Mouse (Mus musculus) liver, embryonic 12.5 days (tissue): ENCODE data around the gene Ube2o. TPM values are rescaled to one million over a fixed set of nuclear protein-coding genes. Genes with fewer than 3 reads are reported as not detected.

Experiments used
- ATAC-seq: fragments of 200-750 bp; cut with Nextera tagmentation; 2 replicates; pipeline ENCODE4 v1.8.0; 2017; ENCODE audit warnings: moderate number of reproducible peaks, mild to moderate bottlenecking, moderate library complexity
- H3K27ac ChIP-seq: fragments of 300-500 bp; sonication (generic); 2 replicates; pipeline ENCODE4 v1.5.1; 2016; ENCODE audit warnings: mild to moderate bottlenecking
- H3K27me3 ChIP-seq: fragments of 300-500 bp; sonication (generic); replicated peaks from 2 replicates; pipeline ENCODE4 v1.6.1; 2016; ENCODE audit warnings: mild to moderate bottlenecking, moderate library complexity
- H3K36me3 ChIP-seq: fragments of 300-500 bp; sonication (generic); 2 replicates; pipeline ENCODE4 v1.6.1; 2016; ENCODE audit warnings: mild to moderate bottlenecking, moderate library complexity
- H3K4me1 ChIP-seq: fragments of 300-500 bp; sonication (generic); 2 replicates; pipeline ENCODE4 v1.6.1; 2016
- H3K4me2 ChIP-seq: fragments of 300-500 bp; sonication (generic); 2 replicates; pipeline ENCODE4 v1.6.1; 2016; ENCODE audit warnings: mild to moderate bottlenecking, moderate library complexity
- H3K4me3 ChIP-seq: fragments of 300-500 bp; sonication (generic); 2 replicates; pipeline ENCODE4 v1.5.1; 2016; ENCODE audit warnings: mild to moderate bottlenecking, moderate library complexity
- H3K9ac ChIP-seq: fragments of 300-500 bp; sonication (generic); 2 replicates; pipeline ENCODE4 v1.6.1; 2016; ENCODE audit warnings: mild to moderate bottlenecking, moderate library complexity
- H3K9me3 ChIP-seq: fragments of 300-500 bp; sonication (generic); replicated peaks from 2 replicates; pipeline ENCODE4 v1.6.1; 2016; ENCODE audit warnings: mild to moderate bottlenecking, moderate library complexity
- WGBS: fragments of 180-500 bp; shearing (Covaris S2); methylation state at CpG from one replicate; pipeline ENCODE4 v1.1.7; 2016; ENCODE audit not compliant: insufficient replicate concordance; 5-methylcytosine and 5-hydroxymethylcytosine counted together
- polyA plus RNA-seq: library from polyadenylated mRNA; unstranded; fragments of >200 nt; fragmentation: Nextera tagmentation; extraction: Ambion mirVana; gene quantifications from 2 replicates; pipeline ENCODE4 v1.2.1, GENCODE M21; 2016

The Ube2o gene
- polyA plus RNA-seq, 1 experiment from 2014 or later = 40.2 TPM

DNA sequence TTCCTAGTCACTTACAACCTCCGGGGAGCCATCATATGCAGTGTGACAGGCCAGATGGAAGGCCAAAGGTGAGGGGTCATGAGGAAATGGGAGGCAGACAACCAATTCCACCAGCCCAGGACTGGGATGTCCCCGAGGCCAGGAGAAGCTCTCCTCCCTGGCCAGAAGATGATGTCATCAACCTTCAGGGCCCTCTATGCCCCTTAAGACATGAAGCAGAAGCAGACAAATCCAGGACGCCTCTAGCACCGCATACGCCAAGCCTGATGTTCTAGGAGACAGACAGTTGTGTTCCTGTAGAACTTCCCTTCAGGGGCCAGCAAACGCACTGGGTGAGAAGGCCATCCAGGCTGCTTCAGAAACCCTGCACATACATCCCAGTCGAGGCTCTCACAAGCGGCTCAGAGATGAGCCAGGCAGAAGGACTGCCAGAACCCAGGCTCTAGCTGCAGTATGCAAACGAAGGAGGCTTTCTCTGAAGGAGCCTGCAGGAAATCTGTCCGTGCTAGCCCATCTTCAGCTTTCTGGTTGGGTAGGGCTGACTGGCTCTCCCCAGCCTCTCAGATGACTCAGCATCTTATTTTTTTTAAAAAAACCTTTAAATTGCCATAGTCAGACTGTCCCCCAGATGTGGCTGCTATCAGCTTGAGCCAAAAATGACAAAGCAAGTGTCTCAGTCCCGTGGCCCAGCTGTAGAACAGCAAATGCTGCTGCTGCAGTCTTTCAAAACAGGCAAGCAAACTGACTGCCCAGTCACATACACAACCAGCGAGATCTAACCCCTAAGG is 8.3 kb downstream of the Ube2o start:
- H3K36me3 ChIP-seq = peaks cover 13% of the 10 kb centered on the region; the same call in 1 of the 2 replicates
- no peaks in the 10 kb centered on the region for H3K9me3 ChIP-seq
- H3K9ac ChIP-seq = peak overlapping the region; percentile 61
- peak; percentile 86 for ATAC-seq
- H3K27me3 ChIP-seq = no peaks in the 10 kb centered on the region
- peaks cover 94% of the 10 kb centered on the region for H3K4me1 ChIP-seq
- 25% methylated on average over 12 of the region's 12 CpGs for WGBS
- peak overlapping the region; percentile 43 for H3K4me3 ChIP-seq
- peak overlapping the region; percentile 80 for H3K4me2 ChIP-seq
- peak overlapping the region; percentile 97 for H3K27ac ChIP-seq

DNA sequence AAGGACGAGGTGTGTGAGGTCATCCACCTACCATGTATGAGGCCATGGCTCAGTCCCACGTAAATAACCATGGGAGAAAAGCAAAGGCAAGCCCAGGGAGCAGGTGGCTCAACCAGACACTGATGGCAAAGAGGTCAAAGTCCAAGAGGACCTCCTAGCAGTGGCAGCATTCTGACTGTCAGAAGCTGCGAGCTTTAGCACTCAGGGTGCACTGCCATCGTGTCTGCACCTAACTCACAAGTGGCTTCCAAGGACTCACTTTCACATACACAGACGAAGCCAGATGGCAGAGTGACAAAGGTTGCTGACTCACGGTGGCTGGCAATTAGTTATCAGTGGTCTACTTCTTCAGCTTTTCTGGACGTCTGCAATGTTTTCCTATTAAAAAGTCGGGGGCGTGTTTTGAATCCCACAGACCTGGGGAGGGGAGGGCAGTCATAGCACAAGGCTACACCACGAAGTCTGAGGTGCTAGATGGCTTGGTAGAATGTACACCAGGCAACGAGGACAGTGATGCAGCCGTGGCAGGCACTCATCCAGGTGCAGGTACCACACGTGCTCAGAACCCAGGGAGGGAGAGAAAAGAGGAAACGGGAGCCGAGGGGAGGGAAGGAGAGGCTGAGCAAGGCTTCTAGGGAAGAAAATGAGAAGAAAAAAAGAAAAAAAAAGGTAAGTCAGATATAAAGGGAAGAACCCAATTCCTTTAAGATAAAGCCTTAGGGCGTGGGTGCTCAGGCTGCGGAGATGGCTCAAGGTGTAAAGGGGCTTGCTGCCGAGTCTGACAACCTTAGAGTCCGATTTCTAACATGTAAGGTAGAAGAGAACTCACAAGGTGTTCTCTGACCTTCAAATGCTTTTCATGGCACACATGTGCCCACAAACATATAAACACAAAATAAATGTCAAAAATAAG is 9.2 kb downstream of the Ube2o start:
- Histone ChIP-seq H3K4me2 (peak overlapping the region; percentile 80), H3K4me3 (peak overlapping the region; percentile 43), H3K9ac (peak overlapping the region; percentile 61), H3K27ac (peak overlapping the region; percentile 97), H3K27me3 (no peaks in the 10 kb centered on the region), H3K36me3 (peaks cover 9% of the 10 kb centered on the region; the same call in 1 of the 2 replicates), H3K9me3 (no peaks in the 10 kb centered on the region), H3K4me1 (peaks cover 95% of the 10 kb centered on the region)
- WGBS = 38% methylated on average over 19 of the region's 19 CpGs
- ATAC-seq = peak; percentile 72

DNA sequence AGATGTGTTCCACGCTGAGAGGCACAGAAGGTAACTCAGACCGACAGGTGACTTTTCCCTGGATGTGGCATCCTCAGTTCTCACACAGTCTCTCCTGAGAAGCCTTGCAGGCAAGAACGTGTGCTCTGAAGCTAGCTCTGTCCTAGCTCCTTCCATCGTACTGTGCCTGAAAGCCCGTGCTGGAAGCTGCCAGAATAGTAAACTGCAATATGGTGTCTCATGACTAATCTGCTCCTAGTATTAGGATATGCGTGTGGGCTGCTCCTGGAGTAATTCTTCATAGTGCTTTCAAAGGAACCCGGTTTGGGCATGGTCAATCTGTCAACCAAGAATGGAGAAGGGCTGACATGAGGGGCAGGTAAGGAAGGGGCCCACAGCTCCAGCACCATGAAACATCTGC is 10.4 kb downstream of the Ube2o start:
- WGBS = 81% methylated on average over 7 of the region's 7 CpGs
- Histone ChIP-seq H3K27me3 (no peaks in the 10 kb centered on the region), H3K9me3 (no peaks in the 10 kb centered on the region), H3K9ac (peak overlapping the region; percentile 61), H3K36me3 (peaks cover 6% of the 10 kb centered on the region; the same call in 1 of the 2 replicates), H3K4me1 (peaks cover 94% of the 10 kb centered on the region), H3K27ac (peak overlapping the region; percentile 97), H3K4me3 (no peak overlapping the region), H3K4me2 (peak overlapping the region; percentile 80)
- ATAC-seq = no peak

DNA sequence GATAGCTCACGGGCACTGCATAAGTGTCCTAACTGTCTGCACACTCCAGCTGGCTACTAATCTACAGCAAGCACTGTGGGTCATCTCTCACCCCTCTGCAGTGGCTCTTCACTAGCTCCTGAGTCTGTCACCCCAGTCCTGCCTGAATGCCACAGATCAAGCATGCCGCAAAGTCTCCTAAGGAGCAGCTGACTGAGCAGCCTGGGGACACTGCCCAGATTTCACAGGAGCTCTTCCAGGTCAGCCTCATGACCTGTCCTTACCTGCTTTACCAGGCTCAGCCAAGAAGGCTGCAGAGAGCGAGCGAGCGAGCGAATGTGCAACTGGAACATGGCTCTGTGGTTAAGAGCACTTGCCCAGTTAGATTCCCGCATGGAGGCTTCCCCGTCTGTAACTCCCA is 13.7 kb downstream of the Ube2o start:
- Histone ChIP-seq H3K4me2 (no peak overlapping the region), H3K9ac (no peak overlapping the region), H3K36me3 (peaks cover 6% of the 10 kb centered on the region; the same call in 1 of the 2 replicates), H3K9me3 (no peaks in the 10 kb centered on the region), H3K4me3 (no peak overlapping the region), H3K27me3 (no peaks in the 10 kb centered on the region), H3K27ac (no peak overlapping the region), H3K4me1 (peaks cover 74% of the 10 kb centered on the region)
- no peak for ATAC-seq
- WGBS = 89% methylated on average over 8 of the region's 8 CpGs

GRCm38 (mm10) chr11:116565283-116566041 is 15.8 kb downstream of the Ube2o start:
- no peaks in the 10 kb centered on the region for H3K27me3 ChIP-seq
- H3K9me3 ChIP-seq = no peaks in the 10 kb centered on the region
- H3K4me3 ChIP-seq = no peak overlapping the region
- 65% methylated on average over 7 of the region's 7 CpGs for WGBS
- H3K36me3 ChIP-seq = no peaks in the 10 kb centered on the region
- H3K4me1 ChIP-seq = peaks cover 54% of the 10 kb centered on the region
- H3K27ac ChIP-seq = no peak overlapping the region
- H3K4me2 ChIP-seq = no peak overlapping the region
- no peak overlapping the region for H3K9ac ChIP-seq
- peak; percentile 42 for ATAC-seq

DNA sequence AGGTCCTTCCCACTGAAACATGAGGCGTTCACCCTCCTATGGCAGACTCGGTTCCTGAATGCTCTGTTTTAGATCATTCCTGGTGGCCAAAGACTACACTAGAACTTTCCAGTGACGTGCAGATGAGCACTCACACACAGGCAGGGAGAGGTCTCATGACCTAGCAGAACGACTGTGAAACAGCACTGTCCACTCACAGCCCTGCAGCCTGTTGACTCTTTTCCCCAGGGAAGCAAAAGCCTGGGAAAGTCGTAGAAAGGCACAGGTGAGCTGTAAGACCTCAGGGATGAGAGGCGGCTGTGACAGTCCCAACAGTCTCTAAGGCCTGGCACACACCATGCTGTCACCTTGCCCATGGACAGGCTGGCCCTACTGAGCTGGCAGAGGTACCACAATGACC is 24.9 kb downstream of the Ube2o start:
- no peak for ATAC-seq
- 62% methylated on average over 6 of the region's 6 CpGs for WGBS
- H3K9ac ChIP-seq = no peak overlapping the region
- H3K4me1 ChIP-seq = peaks cover 72% of the 10 kb centered on the region
- no peak overlapping the region for H3K4me2 ChIP-seq
- H3K9me3 ChIP-seq = no peaks in the 10 kb centered on the region
- no peak overlapping the region; the same call in 1 of the 2 replicates for H3K27ac ChIP-seq
- H3K27me3 ChIP-seq = no peaks in the 10 kb centered on the region
- no peak overlapping the region for H3K4me3 ChIP-seq
- H3K36me3 ChIP-seq = 0 out of 2 replicates have a peak, but pooled peaks cover 4% of the 10 kb centered on the region

DNA sequence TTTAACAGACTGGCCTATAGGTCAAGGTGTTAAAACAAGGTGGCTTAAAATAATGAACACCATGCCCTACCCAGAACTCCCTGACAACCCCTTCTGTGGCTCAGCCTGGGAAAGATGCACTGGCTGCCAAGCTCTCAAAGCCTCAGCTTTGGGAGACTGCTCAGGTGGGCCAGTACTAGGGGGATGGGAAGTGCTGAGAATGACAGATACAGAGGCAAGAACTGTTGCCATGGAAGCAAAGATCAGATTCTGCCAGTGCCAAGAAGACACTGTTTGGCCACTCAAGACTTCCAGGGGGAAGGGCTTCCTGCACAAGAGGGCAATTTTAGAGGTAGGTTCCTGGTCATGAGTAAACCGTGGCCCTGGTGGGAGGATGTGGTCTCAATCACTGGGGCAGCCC is 25.7 kb downstream of the Ube2o start:
- WGBS = 40% methylated on average over 1 of the region's 1 CpGs
- H3K9me3 ChIP-seq = no peaks in the 10 kb centered on the region
- H3K27ac ChIP-seq = no peak overlapping the region
- H3K4me3 ChIP-seq = no peak overlapping the region
- H3K4me1 ChIP-seq = peaks cover 80% of the 10 kb centered on the region
- H3K36me3 ChIP-seq = 0 out of 2 replicates have a peak, but pooled peaks cover 4% of the 10 kb centered on the region
- H3K9ac ChIP-seq = no peak overlapping the region
- no peaks in the 10 kb centered on the region for H3K27me3 ChIP-seq
- ATAC-seq = no peak
- no peak overlapping the region for H3K4me2 ChIP-seq

GRCm38 (mm10) chr11:116554171-116554878 is 26.9 kb downstream of the Ube2o start:
- no peaks in the 10 kb centered on the region for H3K27me3 ChIP-seq
- no peak for ATAC-seq
- WGBS = 19% methylated on average over 12 of the region's 12 CpGs
- no peak overlapping the region for H3K9ac ChIP-seq
- H3K27ac ChIP-seq = peak overlapping the region; percentile 23; the same call in 1 of the 2 replicates
- 0 out of 2 replicates have a peak, but pooled peaks cover 4% of the 10 kb centered on the region for H3K36me3 ChIP-seq
- H3K4me3 ChIP-seq = no peak overlapping the region
- H3K4me2 ChIP-seq = no peak overlapping the region
- H3K9me3 ChIP-seq = no peaks in the 10 kb centered on the region
- H3K4me1 ChIP-seq = peaks cover 88% of the 10 kb centered on the region

GRCm38 (mm10) chr11:116552194-116552593 is 29.1 kb downstream of the Ube2o start:
- no peak overlapping the region for H3K4me3 ChIP-seq
- 89% methylated on average over 1 of the region's 1 CpGs for WGBS
- H3K4me1 ChIP-seq = peaks cover 96% of the 10 kb centered on the region
- H3K9me3 ChIP-seq = no peaks in the 10 kb centered on the region
- 0 out of 2 replicates have a peak overlapping the region, but pooled peaks have one; percentile 15 for H3K9ac ChIP-seq
- H3K27ac ChIP-seq = peak overlapping the region; percentile 90; the same call in 1 of the 2 replicates
- no peaks in the 10 kb centered on the region for H3K27me3 ChIP-seq
- ATAC-seq = no peak
- peaks cover 19% of the 10 kb centered on the region for H3K36me3 ChIP-seq
- no peak overlapping the region for H3K4me2 ChIP-seq

- Histone ChIP-seq H3K27ac (peak overlapping the region; percentile 90), H3K4me1 (peaks cover 86% of the 10 kb centered on the region), H3K4me3 (no peak overlapping the region), H3K27me3 (no peaks in the 10 kb centered on the region), H3K36me3 (peaks cover 34% of the 10 kb centered on the region), H3K9me3 (no peaks in the 10 kb centered on the region), H3K9ac (peak overlapping the region; percentile 66; the same call in 1 of the 2 replicates), H3K4me2 (peak overlapping the region; percentile 68)
- no peak for ATAC-seq
- 48% methylated on average over 7 of the region's 7 CpGs for WGBS
These were observed 30.5 kb downstream of the Ube2o start for GRCm38 (mm10) chr11:116550748-116551147.
